Mouse (Mus musculus): ENCODE measurements at regions not wholly inside any gene's neighbourhood (a gene's known extent, or its start where the extent isn't known, plus 50 kb on each side); places are given as distances from the start of the nearest gene placed in this dataset.
A peak's percentile ranks its signal among the peaks of the same experiment; 100 is the strongest.

GRCm38 (mm10) chr6:149246166-149246701, 57.7 kb upstream of the Amn1 start:
- DNase-seq (ENCODE audit: low spot score) = no peak

GRCm38 (mm10) chr6:149245716-149246115, 57.2 kb upstream of the Amn1 start:
- DNase-seq (ENCODE audit: low spot score) = peak; percentile 16

GRCm38 (mm10) chr6:149244159-149244558, 55.6 kb upstream of the Amn1 start:
- no peak for DNase-seq (ENCODE audit: low spot score)

DNA sequence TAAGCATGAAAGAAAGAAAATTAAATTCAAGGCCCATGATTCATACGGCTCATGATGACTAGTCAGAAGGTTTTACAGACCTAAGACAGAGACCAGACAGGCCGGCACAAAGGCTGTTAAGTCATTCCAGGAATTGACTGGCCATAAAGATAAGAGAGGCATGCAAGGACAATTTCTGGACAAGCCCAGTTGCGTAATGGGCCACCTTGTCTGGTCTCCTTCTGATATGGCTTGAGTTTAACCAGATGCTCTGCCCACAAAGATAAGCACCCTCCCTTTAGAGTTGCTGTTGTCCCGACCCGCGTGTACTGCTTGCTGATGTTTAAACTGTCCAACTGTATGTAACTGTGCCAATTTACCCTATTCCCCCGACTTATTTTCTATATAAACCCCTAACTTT, 54.9 kb upstream of the Amn1 start:
- DNase-seq (ENCODE audit: low spot score) = no peak

GRCm38 (mm10) chr6:149238333-149238732, 49.8 kb upstream of the Amn1 start:
- DNase-seq (ENCODE audit: low spot score) = no peak

Measured in testis, postnatal 14 days (tissue).